Mouse (Mus musculus) testis, adult 2 months (tissue): ENCODE data around the gene Maats1.

Experiments
- CTCF ChIP-seq: fragments of 200-500 bp; IDR thresholded peaks from 2 replicates; pipeline ENCODE4 v1.5.1; 2012; ENCODE audit warnings: low read depth, mild to moderate bottlenecking, inconsistent platforms, low read length, moderate library complexity; ENCODE audit not compliant: control insufficient read depth, insufficient read depth, insufficient replicate concordance
- POLR2A ChIP-seq: fragments of 200-500 bp; IDR thresholded peaks from 2 replicates; pipeline ENCODE4 v1.6.1; 2012; ENCODE audit warnings: low read depth, mild to moderate bottlenecking, inconsistent platforms, low read length, moderate library complexity; ENCODE audit not compliant: control insufficient read depth

- TF ChIP-seq CTCF: no peak
- no peak for TF ChIP-seq POLR2A
Measured at GRCm38 (mm10) chr16:38369431-38369830, 27.5 kb upstream of the Maats1 start.
